Mouse (Mus musculus): ENCODE data around the gene Fars2.
"Not testable (repeated sequence)": the region's sequence is repeated elsewhere in the genome, so short reads cannot be mapped to it uniquely, and the experiment has no call there.

Fars2 gene

DNA sequence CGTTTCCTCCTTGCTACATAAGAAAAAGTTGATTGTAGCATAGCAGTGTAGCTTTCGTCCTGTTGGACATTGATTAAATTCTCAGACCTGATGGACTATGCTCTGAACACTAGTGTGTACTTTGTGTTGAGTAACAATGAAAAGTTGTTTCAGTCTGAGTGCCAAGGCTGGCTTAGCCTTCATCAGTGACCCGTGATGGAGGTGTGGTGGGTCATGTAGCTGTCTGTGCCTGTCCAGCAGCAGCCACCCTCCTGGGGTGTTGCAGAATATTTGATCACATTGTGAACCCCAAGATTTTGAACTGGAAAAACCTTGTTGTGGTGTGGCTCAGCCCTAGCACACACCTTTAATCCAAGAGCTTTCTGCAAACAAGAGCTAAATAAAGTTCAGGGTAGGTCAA is 343.3 kb downstream of the Fars2 start:
- no peak for DNase-seq (ENCODE audit: low read depth)

DNA sequence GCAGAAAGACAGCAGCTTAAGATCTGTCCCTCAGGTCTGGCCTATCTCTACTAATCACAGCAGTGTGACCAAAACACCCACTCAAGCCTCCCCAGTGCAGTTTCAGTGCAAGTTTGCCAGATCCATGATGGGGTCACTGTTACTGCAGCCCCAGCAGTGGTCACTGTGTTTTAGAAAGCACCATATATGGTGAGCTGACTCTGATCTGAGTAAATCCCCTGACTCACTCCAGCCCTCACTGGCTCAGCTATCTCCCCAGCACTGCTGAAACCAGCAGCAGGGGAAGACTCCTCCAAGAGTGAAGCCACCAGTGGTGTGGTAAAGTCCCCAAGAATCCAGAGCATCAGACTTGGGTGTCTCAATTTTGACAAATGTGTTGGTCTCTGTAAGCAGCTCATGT is 346.5 kb downstream of the Fars2 start:
- no peak for DNase-seq (ENCODE audit: low read depth)

GRCm38 (mm10) chr13:36466076-36466475 is 348.9 kb downstream of the Fars2 start:
- not testable (repeated sequence) for DNase-seq (ENCODE audit: low read depth)

DNA sequence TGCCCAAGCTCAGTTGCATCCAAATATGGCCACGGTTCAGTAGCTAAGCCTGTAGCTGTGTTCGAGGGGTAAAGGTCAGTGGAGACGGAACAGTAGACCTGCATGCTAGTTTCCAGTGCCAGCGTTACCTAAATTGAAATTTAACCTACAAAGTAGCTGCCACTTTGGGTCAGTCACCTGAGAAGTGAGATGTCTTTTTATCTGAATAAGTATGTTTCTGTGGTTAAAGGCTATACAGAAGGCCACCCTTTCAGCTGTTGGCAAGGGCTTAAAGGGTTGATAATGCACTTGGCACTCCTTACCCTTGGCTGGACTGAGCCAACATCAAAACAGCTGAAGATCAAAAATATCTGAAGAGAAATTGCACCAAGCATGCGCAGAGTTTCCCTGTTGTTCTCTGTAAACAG is 349.3 kb downstream of the Fars2 start:
- DNase-seq (ENCODE audit: low read depth): no peak

DNA sequence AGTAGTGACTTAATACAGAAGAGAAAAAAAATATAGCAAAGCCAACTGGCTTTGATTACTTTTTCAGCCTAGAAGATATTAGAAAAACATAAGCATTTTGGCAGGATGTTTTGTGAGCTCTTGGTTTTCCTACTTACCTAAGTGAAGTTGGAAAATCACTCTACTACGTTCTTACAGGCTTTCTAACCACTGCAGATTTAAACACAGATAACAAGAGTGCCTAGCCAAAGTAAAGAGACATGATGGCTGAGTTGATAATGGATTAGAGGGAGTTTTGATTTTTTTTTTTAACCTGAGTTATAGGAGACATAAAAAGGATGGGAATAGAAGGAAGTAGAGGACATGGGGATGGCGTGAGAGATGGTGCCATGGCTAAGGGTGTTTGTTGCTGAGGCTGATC is 350.6 kb downstream of the Fars2 start:
- DNase-seq (ENCODE audit: low read depth): no peak

GRCm38 (mm10) chr13:36468963-36469362 is 351.8 kb downstream of the Fars2 start:
- DNase-seq (ENCODE audit: low read depth): no peak

GRCm38 (mm10) chr13:36469412-36470125 is 352.4 kb downstream of the Fars2 start:
- DNase-seq (ENCODE audit: low read depth): no peak

- no peak for DNase-seq (ENCODE audit: low read depth)
These were observed 360.4 kb downstream of the Fars2 start for GRCm38 (mm10) chr13:36477648-36478047.

DNA sequence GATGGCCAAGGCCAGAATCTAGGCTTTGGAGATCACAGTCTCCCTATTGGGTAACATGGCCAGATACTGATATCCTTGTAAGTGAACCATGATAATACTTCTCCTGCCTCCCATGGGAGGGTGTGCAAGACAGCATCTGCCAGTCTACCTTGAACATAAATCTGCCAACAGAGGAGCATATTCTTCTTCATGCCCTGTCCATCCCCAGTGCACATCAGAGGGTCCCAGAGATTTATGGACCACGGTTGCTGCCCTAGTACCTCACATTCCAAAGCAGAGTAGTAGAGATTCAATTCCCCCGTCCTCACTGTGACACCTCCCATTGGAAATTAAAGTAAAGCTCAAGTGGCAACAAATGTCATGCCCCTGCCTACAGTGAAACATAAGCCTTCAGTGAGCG is 361.0 kb downstream of the Fars2 start:
- DNase-seq (ENCODE audit: low read depth): no peak

GRCm38 (mm10) chr13:36480101-36480500 is 362.9 kb downstream of the Fars2 start:
- DNase-seq (ENCODE audit: low read depth): no peak

DNA sequence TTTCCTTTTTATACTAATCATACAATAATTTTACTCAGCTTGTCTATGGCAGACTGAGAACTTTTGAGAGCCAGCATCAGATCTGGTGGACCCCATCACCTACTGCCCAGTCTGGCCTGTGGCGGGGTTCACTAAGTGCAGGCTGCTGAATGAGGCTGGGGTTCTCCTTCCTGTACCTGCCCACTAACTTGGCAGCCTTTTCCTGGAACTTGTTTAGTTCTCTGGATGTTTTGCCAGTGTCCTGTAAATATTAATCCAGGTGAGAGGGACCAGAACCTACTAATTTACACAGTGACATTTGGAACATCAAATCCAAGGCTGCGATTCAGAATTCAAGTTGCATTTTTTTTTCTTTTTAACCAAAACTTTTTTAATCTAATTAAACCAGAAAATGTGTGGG is 367.2 kb downstream of the Fars2 start:
- DNase-seq (ENCODE audit: low read depth): no peak

GRCm38 (mm10) chr13:36486756-36487155 is 369.5 kb downstream of the Fars2 start:
- no peak for DNase-seq (ENCODE audit: low read depth)

GRCm38 (mm10) chr13:36489365-36489764 is 372.2 kb downstream of the Fars2 start:
- no peak for DNase-seq (ENCODE audit: low read depth)

- DNase-seq (ENCODE audit: low read depth): no peak
These were observed 373.4 kb downstream of the Fars2 start for GRCm38 (mm10) chr13:36490612-36491011.

DNA sequence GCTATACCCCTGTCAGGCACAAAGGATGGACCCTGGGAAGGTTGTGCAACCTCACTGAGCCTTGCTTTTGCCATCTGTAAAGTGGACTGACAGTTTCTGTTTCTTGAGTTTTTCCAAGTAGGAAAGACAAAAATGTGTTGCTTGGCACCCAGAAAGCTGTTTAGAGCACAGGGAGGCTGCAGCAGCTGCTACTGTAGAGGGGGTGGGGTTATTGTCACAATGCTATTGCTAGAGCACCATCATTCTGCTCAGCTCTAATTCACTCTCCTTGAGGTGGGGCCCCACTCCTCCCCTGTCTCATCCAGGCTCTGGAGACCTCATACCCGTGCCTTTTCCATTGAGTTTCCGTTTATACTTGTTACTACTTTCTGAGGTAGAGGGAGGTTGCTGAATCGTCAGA is 375.2 kb downstream of the Fars2 start:
- DNase-seq (ENCODE audit: low read depth): no peak

DNA sequence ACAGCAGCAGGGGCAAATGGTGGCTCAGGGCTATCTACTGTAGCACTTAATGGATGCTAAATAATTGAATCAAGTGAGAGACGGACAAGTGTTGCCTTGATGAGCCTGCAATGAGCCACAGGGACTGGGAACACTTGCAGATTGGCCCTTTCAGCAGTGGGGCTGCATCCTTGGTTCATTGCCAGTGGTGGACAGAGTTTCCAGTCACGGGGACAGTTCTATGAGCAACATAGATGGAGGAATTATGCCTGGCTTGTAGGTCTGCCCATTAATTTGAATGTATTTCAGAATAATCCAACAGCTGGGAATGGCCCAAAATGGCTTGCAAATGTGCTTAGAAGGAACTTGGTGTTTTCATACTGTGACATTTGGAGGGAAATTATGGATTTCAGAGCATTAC is 376.1 kb downstream of the Fars2 start:
- DNase-seq (ENCODE audit: low read depth): no peak

DNA sequence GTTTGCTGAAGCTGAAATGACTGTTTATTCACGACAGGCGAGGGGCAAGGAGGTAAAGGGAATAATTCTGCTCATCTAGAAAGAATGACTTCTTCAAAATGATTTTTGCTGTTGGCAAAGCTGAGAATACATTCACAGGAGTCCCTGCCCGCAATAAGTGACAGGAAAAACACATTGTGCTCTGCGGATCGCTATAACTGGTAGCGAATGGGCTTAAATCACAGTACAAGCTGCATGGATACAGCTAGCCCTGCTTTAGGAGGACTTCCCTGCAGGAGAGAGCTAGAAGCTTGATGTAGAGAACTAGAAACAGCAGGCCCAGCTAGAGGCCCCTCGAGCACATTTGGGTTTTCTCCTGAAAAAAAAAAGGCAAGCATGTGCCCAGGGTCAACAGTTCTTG is 376.6 kb downstream of the Fars2 start:
- no peak for DNase-seq (ENCODE audit: low read depth)

DNA sequence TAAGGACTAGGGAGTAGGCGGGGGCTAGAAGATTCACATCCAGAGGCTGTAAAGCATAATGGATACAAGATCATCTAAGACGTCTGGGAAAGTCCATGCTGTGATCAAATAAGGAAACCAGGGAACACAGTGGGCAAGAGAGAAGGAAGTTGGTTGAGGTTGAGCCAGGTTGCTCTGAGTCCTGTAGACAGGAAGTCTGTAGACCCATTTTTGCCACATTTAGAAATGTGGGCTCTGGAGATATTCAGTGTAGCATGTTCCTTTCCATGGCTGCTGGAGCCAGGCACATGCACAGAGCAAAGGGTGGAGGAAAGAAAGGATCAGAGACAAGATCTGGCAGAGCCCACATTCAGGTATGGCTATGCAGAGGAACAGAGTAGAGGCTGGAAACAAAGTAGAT is 378.8 kb downstream of the Fars2 start:
- DNase-seq (ENCODE audit: low read depth): no peak

GRCm38 (mm10) chr13:36497346-36497745 is 380.1 kb downstream of the Fars2 start:
- no peak for DNase-seq (ENCODE audit: low read depth)

GRCm38 (mm10) chr13:36500370-36500905 is 383.2 kb downstream of the Fars2 start:
- DNase-seq (ENCODE audit: low read depth): no peak

- DNase-seq (ENCODE audit: low read depth): no peak
These were observed 386.3 kb downstream of the Fars2 start for GRCm38 (mm10) chr13:36503551-36503950.

DNA sequence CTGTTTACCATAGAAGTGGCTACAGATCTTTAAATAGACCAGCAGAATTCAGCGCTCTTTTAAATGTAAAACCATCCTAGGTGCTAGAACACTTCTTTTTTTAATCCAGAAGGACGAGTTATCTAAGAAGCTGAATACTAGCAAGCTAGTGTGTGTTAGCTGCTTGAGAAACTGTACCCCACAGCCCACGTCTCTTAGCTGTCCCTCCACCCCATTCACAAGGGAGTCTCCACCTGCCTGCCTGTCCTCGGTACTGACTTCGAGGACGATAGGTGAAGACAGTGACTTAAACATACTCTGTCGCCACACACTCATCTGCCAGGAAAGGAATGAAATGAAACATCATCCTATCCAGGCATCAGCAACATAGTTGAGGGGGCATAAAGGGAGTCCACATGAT is 386.8 kb downstream of the Fars2 start:
- DNase-seq (ENCODE audit: low read depth): no peak

- DNase-seq (ENCODE audit: low read depth): no peak
These were observed 388.5 kb downstream of the Fars2 start for GRCm38 (mm10) chr13:36505730-36506129.

GRCm38 (mm10) chr13:36506315-36506714 is 389.1 kb downstream of the Fars2 start:
- no peak for DNase-seq (ENCODE audit: low read depth)
